Mouse (Mus musculus): Measurements from ENCODE around the gene 2310009B15Rik. TPM values are rescaled to one million over a fixed set of nuclear protein-coding genes. Genes with fewer than 3 reads are reported as not detected.

The 2310009B15Rik gene
- polyA plus RNA-seq, 1 experiment from 2014 or later: 39.0 TPM

GRCm38 (mm10) chr1:138843361-138844091 is 13.1 kb downstream of the 2310009B15Rik start:
- ATAC-seq (ENCODE audit: low FRiP score, low TSS enrichment): no peak
- Histone ChIP-seq H3K27ac (ENCODE audit: low read length) (no peak overlapping the region), H3K27me3 (ENCODE audit: insufficient read depth, low read length) (peaks cover 86% of the 10 kb centered on the region), H3K9ac (replicated peaks; ENCODE audit: low read length) (0 out of 2 replicates have a peak overlapping the region, but pooled peaks have one; percentile 12), H3K4me3 (ENCODE audit: low read length) (peak overlapping the region; percentile 42), H3K4me1 (ENCODE audit: insufficient read depth, low read length) (peaks cover 31% of the 10 kb centered on the region), H3K4me2 (replicated peaks; ENCODE audit: low read depth, low read length) (peak overlapping the region; percentile 56), H3K9me3 (ENCODE audit: low read length) (no peaks in the 10 kb centered on the region), H3K36me3 (ENCODE audit: insufficient read depth, low read length) (no peaks in the 10 kb centered on the region)
- under 1% methylated on average over 35 of the region's 35 CpGs for WGBS

GRCm38 (mm10) chr1:138842756-138843155 is 13.9 kb downstream of the 2310009B15Rik start:
- H3K27me3 ChIP-seq (ENCODE audit: insufficient read depth, low read length): peaks cover 86% of the 10 kb centered on the region
- H3K27ac ChIP-seq (ENCODE audit: low read length): no peak overlapping the region
- WGBS: 2% methylated on average over 10 of the region's 10 CpGs
- no peak overlapping the region for H3K4me3 ChIP-seq (ENCODE audit: low read length)
- H3K9ac ChIP-seq (replicated peaks; ENCODE audit: low read length): no peak overlapping the region
- H3K4me1 ChIP-seq (ENCODE audit: insufficient read depth, low read length): peaks cover 23% of the 10 kb centered on the region
- no peak for ATAC-seq (ENCODE audit: low FRiP score, low TSS enrichment)
- no peaks in the 10 kb centered on the region for H3K36me3 ChIP-seq (ENCODE audit: insufficient read depth, low read length)
- H3K4me2 ChIP-seq (replicated peaks; ENCODE audit: low read depth, low read length): no peak overlapping the region
- no peaks in the 10 kb centered on the region for H3K9me3 ChIP-seq (ENCODE audit: low read length)

- H3K4me1 ChIP-seq (ENCODE audit: insufficient read depth, low read length): peaks cover 22% of the 10 kb centered on the region
- no peak overlapping the region for H3K9ac ChIP-seq (replicated peaks; ENCODE audit: low read length)
- peak overlapping the region; percentile 53 for H3K4me2 ChIP-seq (replicated peaks; ENCODE audit: low read depth, low read length)
- no peaks in the 10 kb centered on the region for H3K9me3 ChIP-seq (ENCODE audit: low read length)
- H3K27me3 ChIP-seq (ENCODE audit: insufficient read depth, low read length): peaks cover 87% of the 10 kb centered on the region
- no peaks in the 10 kb centered on the region for H3K36me3 ChIP-seq (ENCODE audit: insufficient read depth, low read length)
- H3K27ac ChIP-seq (ENCODE audit: low read length): no peak overlapping the region
- ATAC-seq (ENCODE audit: low FRiP score, low TSS enrichment): 0 out of 2 replicates have a peak, but pooled peaks have one; percentile 14
- H3K4me3 ChIP-seq (ENCODE audit: low read length): peak overlapping the region; percentile 41
- WGBS: 0% methylated on average over 8 of the region's 8 CpGs
These were observed 14.3 kb downstream of the 2310009B15Rik start for GRCm38 (mm10) chr1:138842315-138842714.

GRCm38 (mm10) chr1:138841306-138842095 is 15.2 kb downstream of the 2310009B15Rik start:
- Histone ChIP-seq H3K4me2 (replicated peaks; ENCODE audit: low read depth, low read length) (peak overlapping the region; percentile 53), H3K4me3 (ENCODE audit: low read length) (peak overlapping the region; percentile 41), H3K4me1 (ENCODE audit: insufficient read depth, low read length) (peaks cover 19% of the 10 kb centered on the region), H3K27me3 (ENCODE audit: insufficient read depth, low read length) (peaks cover 88% of the 10 kb centered on the region), H3K36me3 (ENCODE audit: insufficient read depth, low read length) (no peaks in the 10 kb centered on the region), H3K9me3 (ENCODE audit: low read length) (no peaks in the 10 kb centered on the region), H3K9ac (replicated peaks; ENCODE audit: low read length) (no peak overlapping the region), H3K27ac (ENCODE audit: low read length) (no peak overlapping the region)
- under 1% methylated on average over 53 of the region's 54 CpGs for WGBS
- ATAC-seq (ENCODE audit: low FRiP score, low TSS enrichment): peak; percentile 40; the same call in 1 of the 2 replicates

- ATAC-seq (ENCODE audit: low FRiP score, low TSS enrichment): no peak
- no peak overlapping the region for H3K4me2 ChIP-seq (replicated peaks; ENCODE audit: low read depth, low read length)
- peak overlapping the region; percentile 41; the same call in 1 of the 2 replicates for H3K4me3 ChIP-seq (ENCODE audit: low read length)
These were observed 16.0 kb downstream of the 2310009B15Rik start for GRCm38 (mm10) chr1:138840440-138841305.

GRCm38 (mm10) chr1:138839809-138840430 is 16.7 kb downstream of the 2310009B15Rik start:
- Histone ChIP-seq H3K27ac (ENCODE audit: low read length) (no peak overlapping the region), H3K9ac (replicated peaks; ENCODE audit: low read length) (no peak overlapping the region), H3K4me1 (ENCODE audit: insufficient read depth, low read length) (peaks cover 19% of the 10 kb centered on the region), H3K36me3 (ENCODE audit: insufficient read depth, low read length) (no peaks in the 10 kb centered on the region), H3K27me3 (ENCODE audit: insufficient read depth, low read length) (peaks cover 88% of the 10 kb centered on the region), H3K9me3 (ENCODE audit: low read length) (no peaks in the 10 kb centered on the region), H3K4me2 (replicated peaks; ENCODE audit: low read depth, low read length) (no peak overlapping the region), H3K4me3 (ENCODE audit: low read length) (no peak overlapping the region)
- ATAC-seq (ENCODE audit: low FRiP score, low TSS enrichment): no peak
- 5% methylated on average over 16 of the region's 16 CpGs for WGBS

More at GRCm38 (mm10) chr1:138840440-138841305, 16.0 kb downstream of the 2310009B15Rik start:
- H3K27me3 ChIP-seq (ENCODE audit: insufficient read depth, low read length): peaks cover 88% of the 10 kb centered on the region
- no peaks in the 10 kb centered on the region for H3K9me3 ChIP-seq (ENCODE audit: low read length)
- peaks cover 19% of the 10 kb centered on the region for H3K4me1 ChIP-seq (ENCODE audit: insufficient read depth, low read length)
- 5% methylated on average over 25 of the region's 25 CpGs for WGBS
- no peak overlapping the region for H3K27ac ChIP-seq (ENCODE audit: low read length)
- no peak overlapping the region for H3K9ac ChIP-seq (replicated peaks; ENCODE audit: low read length)
- H3K36me3 ChIP-seq (ENCODE audit: insufficient read depth, low read length): no peaks in the 10 kb centered on the region

GRCm38 (mm10) chr1:138839291-138839690 is 17.4 kb downstream of the 2310009B15Rik start:
- no peaks in the 10 kb centered on the region for H3K36me3 ChIP-seq (ENCODE audit: insufficient read depth, low read length)
- WGBS: 15% methylated on average over 2 of the region's 2 CpGs
- no peak overlapping the region for H3K27ac ChIP-seq (ENCODE audit: low read length)
- H3K4me1 ChIP-seq (ENCODE audit: insufficient read depth, low read length): peaks cover 19% of the 10 kb centered on the region
- H3K4me2 ChIP-seq (replicated peaks; ENCODE audit: low read depth, low read length): no peak overlapping the region
- no peak for ATAC-seq (ENCODE audit: low FRiP score, low TSS enrichment)
- peaks cover 88% of the 10 kb centered on the region for H3K27me3 ChIP-seq (ENCODE audit: insufficient read depth, low read length)
- no peaks in the 10 kb centered on the region for H3K9me3 ChIP-seq (ENCODE audit: low read length)
- H3K9ac ChIP-seq (replicated peaks; ENCODE audit: low read length): no peak overlapping the region
- H3K4me3 ChIP-seq (ENCODE audit: low read length): no peak overlapping the region

- 7% methylated on average over 27 of the region's 27 CpGs for WGBS
- H3K4me3 ChIP-seq (ENCODE audit: low read length): peak overlapping the region; percentile 33
- H3K9me3 ChIP-seq (ENCODE audit: low read length): no peaks in the 10 kb centered on the region
- no peak overlapping the region for H3K9ac ChIP-seq (replicated peaks; ENCODE audit: low read length)
- peaks cover 88% of the 10 kb centered on the region for H3K27me3 ChIP-seq (ENCODE audit: insufficient read depth, low read length)
- peaks cover 12% of the 10 kb centered on the region for H3K4me1 ChIP-seq (ENCODE audit: insufficient read depth, low read length)
- H3K4me2 ChIP-seq (replicated peaks; ENCODE audit: low read depth, low read length): peak overlapping the region; percentile 52
- no peaks in the 10 kb centered on the region for H3K36me3 ChIP-seq (ENCODE audit: insufficient read depth, low read length)
- peak; percentile 36; the same call in 1 of the 2 replicates for ATAC-seq (ENCODE audit: low FRiP score, low TSS enrichment)
- H3K27ac ChIP-seq (ENCODE audit: low read length): no peak overlapping the region
These were observed 18.6 kb downstream of the 2310009B15Rik start for GRCm38 (mm10) chr1:138837786-138838743.
